Mouse (Mus musculus): ENCODE measurements at regions not wholly inside any gene's neighbourhood (a gene's known extent, or its start where the extent isn't known, plus 50 kb on each side); places are given as distances from the start of the nearest gene placed in this dataset.

GRCm38 (mm10) chr17:68134373-68134772 is 130.5 kb upstream of the Arhgap28 start:
- no peak for DNase-seq

DNA sequence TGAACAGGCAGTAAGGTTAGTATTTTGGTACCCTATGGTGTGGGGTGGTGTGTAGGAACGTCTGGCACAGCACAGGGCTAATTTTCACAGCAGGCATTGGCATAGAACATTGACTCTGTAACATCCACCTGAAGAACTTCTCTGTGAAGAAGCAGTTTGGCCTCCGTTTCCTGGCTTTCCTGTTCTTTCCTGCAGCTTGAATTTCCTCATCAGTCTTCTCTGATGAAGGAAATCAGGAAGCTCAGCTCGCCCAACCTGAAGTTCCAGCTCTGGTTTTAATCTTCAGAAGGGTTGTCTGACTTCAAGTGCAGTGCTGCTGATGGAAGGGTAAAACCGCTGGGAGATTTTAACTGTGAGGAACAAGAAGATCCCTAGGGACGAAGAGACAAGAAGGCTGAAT is 131.5 kb upstream of the Arhgap28 start:
- DNase-seq, result no peak

DNA sequence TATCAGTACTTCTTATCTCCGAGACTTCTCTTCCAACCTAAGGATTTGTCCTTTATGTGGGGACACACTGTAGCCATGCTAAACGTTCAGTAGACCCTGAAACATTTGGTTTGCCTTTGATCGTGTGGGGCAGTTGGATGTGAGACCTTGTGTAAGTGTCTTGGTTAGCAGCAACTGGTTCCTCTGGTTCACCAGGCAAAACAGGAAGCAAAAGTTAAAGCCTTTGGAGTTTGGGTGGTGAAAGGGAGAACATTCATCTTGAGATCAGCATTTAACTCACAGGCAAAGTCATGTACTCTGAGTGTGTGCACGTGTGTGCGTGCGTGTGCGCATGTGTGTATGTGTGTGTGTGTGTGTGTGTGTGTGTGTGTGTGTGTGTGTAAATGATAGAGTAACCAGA is 130.3 kb upstream of the L3mbtl4 start:
- no peak for DNase-seq

DNA sequence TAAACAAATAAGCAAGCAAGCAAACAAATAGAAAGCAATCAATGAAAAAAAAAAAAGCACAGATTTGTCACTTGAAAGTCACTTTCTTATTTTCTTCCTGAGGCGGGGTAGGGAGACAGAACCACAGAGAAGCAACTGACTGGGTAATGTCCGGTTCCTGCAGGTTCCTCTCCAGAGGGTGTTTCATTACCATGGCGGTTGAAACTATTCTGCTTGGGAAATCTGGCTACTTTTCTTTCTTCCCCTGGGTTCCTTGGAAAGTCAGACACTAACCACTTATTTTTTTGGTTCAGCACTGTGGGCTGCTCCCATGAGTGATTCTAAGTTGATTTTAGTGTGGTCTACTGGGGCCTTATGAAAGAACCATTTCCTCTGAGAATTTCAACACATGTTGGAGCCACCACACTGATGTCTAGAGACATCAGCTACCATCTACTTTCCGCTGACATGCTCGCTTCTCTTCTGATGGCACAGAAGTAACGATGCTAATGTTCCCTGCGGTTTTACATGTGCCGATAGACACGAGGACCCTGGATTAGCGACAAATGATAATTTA is 124.3 kb upstream of the L3mbtl4 start:
- DNase-seq, result no peak

DNA sequence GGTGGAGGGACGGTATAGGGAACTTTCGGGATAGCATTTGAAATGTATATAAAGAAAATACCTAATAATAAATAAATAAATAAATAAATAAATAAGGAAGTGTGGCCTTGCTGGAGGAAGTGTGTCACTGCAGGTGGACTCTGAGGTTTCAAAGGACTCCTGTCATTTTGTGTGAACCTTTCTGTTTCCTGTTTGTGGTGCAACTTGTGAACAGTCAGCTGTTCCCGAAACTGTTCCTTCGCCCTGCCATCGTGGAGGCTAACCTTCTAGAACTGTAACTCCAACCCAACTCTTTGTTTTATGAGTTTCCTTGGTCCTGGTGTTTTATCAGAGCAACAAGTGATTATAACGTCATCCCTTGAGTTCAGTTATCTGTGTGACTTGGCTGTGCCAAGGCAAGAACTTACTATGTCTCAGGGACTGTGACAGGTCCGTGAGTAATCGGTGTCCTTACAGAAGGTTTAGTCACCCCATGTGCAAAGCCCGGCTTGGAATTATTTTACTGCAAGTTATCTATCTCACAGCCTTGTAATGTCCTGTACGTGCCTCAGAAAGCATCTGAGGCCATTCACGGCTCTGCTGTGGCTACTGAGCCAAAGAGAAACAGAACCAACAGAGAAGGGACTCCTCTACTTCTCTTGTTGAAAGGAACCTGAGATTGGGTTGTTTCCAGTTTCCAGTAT is 121.0 kb upstream of the L3mbtl4 start:
- DNase-seq, result no peak

- no peak for DNase-seq
These were observed 118.7 kb upstream of the L3mbtl4 start for GRCm38 (mm10) chr17:68154879-68155278.

DNA sequence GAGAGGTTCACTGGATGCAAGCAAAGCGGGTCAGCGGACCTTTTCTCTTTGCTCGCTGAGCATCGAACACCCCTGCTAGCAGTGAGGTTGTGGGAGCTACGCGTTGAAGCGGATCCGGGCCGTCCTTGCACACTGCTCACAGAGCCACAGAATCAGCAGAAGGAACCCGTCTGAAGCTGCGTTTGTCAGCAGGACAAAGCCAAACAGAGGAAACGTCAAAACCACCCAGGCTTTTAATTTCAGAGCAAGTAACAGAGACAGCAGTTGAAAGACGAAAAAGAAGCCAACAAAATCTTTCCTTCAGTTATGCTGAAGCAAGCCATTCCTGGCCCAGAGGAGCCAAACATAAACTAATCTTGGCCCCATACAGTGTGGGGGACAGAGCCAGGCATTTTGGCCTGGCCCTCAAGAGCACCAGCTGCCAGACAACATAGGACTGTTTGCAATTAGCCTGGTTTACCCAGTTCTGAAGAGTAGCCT is 115.4 kb upstream of the L3mbtl4 start:
- no peak for DNase-seq

- no peak for DNase-seq
These were observed 112.5 kb upstream of the L3mbtl4 start for GRCm38 (mm10) chr17:68161107-68161506.

- DNase-seq, result no peak
These were observed 110.1 kb upstream of the L3mbtl4 start for GRCm38 (mm10) chr17:68163545-68163944.

GRCm38 (mm10) chr17:68164666-68165065 is 108.9 kb upstream of the L3mbtl4 start:
- no peak for DNase-seq

DNA sequence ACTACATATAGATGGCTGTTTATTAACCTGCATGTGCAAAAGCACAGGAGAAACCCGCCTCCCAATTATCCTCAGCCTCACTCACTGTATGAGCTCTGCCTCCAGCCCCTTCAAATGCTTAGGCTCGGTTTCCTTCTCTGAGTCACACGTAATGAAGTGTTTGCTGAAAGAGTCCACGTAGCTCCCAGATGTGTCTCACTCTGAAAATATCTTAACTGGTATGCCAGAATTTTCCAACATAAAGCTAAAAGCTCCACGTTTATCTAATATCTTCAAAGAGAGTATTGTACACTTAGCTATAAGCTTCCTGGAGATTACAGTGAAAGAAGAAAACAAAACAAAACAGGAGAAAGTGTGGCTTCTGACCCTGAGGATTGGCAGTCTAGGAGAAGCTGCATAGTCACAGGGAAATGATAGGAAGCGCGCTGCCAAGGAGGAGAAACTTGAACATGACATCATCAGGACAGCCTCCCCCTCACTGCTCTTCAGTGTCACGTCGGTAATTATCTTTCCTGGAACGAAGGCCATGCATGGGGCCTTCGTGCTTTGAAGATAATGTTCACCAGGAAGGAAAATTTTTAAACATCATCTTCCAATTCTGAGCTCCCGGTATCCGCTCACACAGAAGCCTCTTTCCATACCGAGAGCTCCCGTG is 108.3 kb upstream of the L3mbtl4 start:
- no peak for DNase-seq

GRCm38 (mm10) chr17:68166397-68166796 is 107.2 kb upstream of the L3mbtl4 start:
- DNase-seq, result no peak

DNA sequence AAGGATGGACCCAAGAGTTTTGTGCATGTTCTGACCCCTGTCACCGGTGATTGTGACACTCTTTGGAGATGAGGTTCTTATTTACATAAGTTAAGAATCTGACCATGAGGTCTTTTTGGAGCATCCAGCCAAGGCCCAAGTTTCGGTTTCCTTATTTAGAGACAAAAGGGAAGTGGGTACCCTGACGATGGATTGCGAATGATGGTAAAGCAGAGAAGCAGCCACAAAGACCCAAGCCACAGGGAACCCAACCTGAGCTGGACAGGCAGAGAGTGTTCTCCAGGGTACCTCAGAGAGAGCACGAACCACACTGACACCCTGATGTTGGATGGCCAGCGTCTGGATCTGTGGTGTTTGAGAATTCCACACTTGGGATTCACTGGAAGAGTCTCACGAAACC is 100.8 kb upstream of the L3mbtl4 start:
- no peak for DNase-seq

DNA sequence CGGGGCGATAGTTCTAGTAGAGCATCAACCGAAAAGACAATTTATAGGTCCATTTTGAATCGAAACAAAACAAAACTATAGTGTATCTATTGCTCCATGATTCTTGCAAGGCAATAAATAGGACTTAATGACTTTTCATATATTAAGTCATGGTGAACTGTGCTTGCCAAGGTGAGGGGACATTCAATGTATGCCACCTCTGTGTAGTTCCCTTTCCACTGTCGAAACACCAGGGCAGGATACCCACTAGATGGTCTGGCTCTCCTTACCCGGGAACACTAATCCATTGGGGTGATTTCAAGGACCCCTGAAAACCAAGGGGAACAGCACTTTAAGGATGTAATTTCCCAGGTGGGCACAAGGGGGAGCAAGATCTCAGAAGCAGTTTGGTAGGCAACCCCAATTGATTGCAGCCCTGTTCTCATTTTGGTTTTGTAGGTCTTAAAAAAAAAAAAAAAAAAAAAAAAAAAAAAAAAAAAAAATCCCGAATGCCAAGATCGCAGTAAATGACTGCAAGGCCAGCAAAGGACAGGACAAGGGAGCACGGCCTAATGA is 96.9 kb upstream of the L3mbtl4 start:
- DNase-seq, result peak; percentile 13

DNA sequence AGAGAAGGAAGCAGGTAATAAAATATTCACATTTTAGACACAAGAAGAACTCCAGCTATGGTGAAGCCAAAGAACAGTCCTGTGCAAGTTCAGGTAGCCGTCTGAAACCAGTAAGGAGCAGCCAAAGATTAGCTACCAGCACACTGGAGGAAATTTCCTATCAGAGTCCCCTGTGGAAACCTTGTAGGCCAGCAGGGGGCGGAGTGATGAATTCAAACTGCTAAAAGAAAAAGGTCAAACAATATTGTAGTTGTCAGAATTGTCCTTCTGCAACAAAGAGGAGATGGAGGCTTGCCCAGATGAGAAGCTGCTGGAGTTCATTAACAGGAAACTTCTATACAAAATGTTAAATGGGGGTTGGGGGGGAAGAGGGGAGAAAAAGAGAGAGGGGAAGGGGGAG is 95.8 kb upstream of the L3mbtl4 start:
- DNase-seq, result no peak

DNA sequence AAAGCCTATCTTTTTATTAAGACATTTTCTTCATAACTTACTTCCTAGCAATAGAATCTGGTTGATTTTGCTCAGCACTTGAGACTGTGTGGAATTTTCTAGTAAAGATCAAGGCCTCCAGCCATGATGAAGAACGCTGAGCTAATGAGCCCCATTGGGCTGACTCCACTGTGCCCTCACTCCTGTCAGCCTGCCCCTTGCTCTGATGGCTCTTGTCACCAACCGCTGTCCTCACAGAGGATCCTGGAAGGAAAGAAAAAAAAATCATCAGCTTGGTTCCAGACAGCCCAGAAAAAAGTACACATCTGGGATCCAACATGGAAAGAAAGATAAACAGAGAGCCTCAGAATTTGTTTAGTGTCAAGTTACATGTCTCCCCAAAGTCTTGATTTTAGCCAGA is 88.2 kb upstream of the L3mbtl4 start:
- DNase-seq, result no peak

- no peak for DNase-seq
These were observed 83.7 kb upstream of the L3mbtl4 start for GRCm38 (mm10) chr17:68189888-68190287.

DNA sequence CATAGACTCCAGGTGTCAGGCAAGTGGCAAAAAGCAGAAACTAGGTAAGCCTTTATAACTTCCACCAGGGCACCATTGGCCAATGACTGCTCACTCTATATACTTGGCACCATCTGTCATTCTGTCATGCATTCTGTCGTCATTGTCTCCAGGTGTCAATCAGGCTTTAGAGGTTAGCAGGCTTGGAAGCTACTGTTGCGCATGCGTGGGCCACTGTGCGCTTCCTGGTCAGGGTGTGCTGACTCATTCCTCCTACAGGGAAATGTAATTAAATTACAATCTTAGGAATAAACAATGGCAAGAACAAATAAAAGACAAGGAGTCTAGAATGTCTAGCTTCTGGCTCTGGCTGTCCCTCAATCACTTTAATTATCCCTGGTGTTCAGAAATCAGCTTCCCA is 68.1 kb upstream of the L3mbtl4 start:
- no peak for DNase-seq

DNA sequence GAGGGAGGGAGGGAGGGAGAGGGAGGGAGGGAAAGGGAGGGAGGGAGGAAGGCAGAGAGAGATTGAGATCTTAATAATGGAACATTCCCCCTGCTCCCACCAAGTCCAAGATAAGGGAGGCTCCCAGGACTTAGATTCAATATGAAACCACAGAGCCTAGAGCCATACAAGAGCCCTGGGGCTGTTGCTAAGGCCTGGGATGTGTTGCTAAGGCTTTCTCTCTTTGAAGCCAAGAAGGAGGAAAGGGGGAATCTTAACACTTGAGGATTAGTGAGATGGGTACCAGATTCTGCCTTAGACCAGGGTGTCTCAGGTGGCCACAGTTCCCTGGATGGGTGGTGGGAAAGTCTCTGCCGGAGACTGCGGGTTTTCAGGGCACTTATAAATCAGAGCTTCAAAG is 64.8 kb upstream of the L3mbtl4 start:
- no peak for DNase-seq

DNA sequence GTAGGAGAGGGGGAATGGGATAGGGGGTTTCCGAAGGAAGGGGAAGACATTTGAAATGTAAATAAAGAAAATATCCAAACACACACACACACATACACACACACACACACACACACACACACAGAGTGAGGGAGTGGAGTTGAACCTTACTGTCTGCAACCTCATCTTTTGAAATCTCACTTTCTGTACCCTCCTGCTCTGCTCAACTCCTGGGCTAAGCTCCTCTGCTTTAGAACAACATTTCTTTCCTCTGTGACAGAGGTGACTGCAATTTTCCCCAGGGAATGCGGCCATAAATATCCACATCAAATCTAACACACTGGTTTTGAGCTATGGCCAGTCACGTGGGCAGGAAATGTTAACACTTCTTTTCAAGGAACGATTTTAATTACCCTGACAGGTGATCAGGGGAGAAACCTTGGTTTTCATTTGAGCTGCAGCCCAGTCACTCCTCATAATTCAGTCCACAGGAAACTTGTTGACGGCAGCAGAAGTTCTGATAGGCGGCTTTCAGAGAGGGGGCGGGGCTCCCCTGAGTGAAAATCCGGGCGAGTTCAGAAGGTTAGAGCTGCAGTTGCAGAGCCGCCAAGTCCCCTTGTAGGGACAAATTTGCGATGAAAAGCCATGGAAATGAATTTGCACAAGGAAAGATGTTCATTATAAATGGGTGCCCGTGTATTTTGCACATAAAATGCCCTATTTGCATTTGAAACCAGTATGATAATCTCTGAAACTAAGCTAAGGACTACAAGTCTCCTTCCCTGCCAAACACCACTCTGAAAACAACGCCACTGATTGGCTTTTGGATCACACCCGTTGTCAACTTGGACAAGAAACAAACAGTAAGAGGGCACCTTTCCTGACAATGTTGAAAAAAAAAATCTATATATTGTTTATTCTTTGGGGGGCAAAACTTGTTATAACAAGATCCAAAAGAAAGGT is 63.0 kb upstream of the L3mbtl4 start:
- no peak for DNase-seq

GRCm38 (mm10) chr17:68218246-68218645 is 55.4 kb upstream of the L3mbtl4 start:
- no peak for DNase-seq

DNA sequence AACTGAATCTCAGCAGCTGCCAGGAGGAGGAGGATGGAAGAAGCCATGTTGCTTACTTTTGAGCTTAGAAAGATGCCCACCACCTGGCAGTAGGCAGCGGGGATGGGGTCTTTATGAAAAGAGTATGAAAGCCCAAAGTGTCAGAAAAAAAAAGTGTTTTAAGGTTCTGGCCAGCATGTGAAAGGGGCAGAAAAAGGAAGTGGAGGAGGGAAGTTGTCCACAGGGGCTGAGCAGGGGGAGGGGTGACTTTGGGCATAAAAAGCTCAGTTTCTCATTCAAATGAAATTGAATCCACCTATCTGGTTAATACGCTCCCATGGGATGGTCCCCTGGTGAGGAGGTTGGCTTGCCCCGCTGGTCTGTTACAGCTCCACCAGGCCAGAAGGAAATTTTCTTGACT is 50.4 kb upstream of the L3mbtl4 start:
- no peak for DNase-seq
